Mouse (Mus musculus) limb, embryonic 14.5 days (tissue): ENCODE measurements around the gene Tars. TPM values are rescaled to one million over a fixed set of nuclear protein-coding genes. Genes with fewer than 3 reads are reported as not detected.
A peak's percentile ranks its signal among the peaks of the same experiment; 100 is the strongest.

Experiments used
- ATAC-seq: fragments of 200-750 bp; cut with Nextera tagmentation; 2 replicates; pipeline ENCODE4 v1.8.0; 2017; ENCODE audit warnings: low read depth, moderate number of reproducible peaks, moderate TSS enrichment; ENCODE audit not compliant: low FRiP score
- DNase-seq: peaks from one replicate; pipeline ENCODE4 v3.0.0-alpha.2; 2015; ENCODE audit warnings: low spot score
- H3K27ac ChIP-seq: fragments of 300-500 bp; sonication (generic); replicated peaks from 2 replicates; pipeline ENCODE4 v1.5.1; 2014; ENCODE audit warnings: low read depth, mild to moderate bottlenecking, low read length, moderate library complexity, mixed read lengths
- H3K27me3 ChIP-seq: fragments of 300-500 bp; sonication (generic); 2 replicates; pipeline ENCODE4 v1.6.1; 2014; ENCODE audit warnings: low read length, mixed read lengths; ENCODE audit not compliant: control insufficient read depth, insufficient read depth
- H3K36me3 ChIP-seq: fragments of 300-500 bp; sonication (generic); 2 replicates; pipeline ENCODE4 v1.6.1; 2014; ENCODE audit warnings: mild to moderate bottlenecking, low read length, moderate library complexity, mixed read lengths; ENCODE audit not compliant: control insufficient read depth, insufficient read depth
- H3K4me1 ChIP-seq: fragments of 300-500 bp; sonication (generic); 2 replicates; pipeline ENCODE4 v1.6.1; 2014; ENCODE audit warnings: antibody characterized with exemption, low read length, mixed read lengths; ENCODE audit not compliant: control insufficient read depth, insufficient read depth
- H3K4me2 ChIP-seq: fragments of 300-500 bp; sonication (generic); replicated peaks from 2 replicates; pipeline ENCODE4 v1.6.1; 2014; ENCODE audit warnings: low read depth, mild to moderate bottlenecking, low read length, moderate library complexity; ENCODE audit not compliant: severe bottlenecking
- H3K4me3 ChIP-seq: fragments of 300-500 bp; sonication (generic); replicated peaks from 2 replicates; pipeline ENCODE4 v1.5.1; 2014; ENCODE audit warnings: low read length
- H3K9ac ChIP-seq: fragments of 300-500 bp; sonication (generic); 2 replicates; pipeline ENCODE4 v1.6.1; 2014; ENCODE audit warnings: mild to moderate bottlenecking, low read depth, low read length, moderate library complexity; ENCODE audit not compliant: severe bottlenecking
- H3K9me3 ChIP-seq: fragments of 300-500 bp; sonication (generic); 2 replicates; pipeline ENCODE4 v1.6.1; 2016; ENCODE audit warnings: low read length; ENCODE audit not compliant: control insufficient read depth
- POLR2A ChIP-seq: fragments of 200-500 bp; IDR thresholded peaks from 2 replicates; pipeline ENCODE4 v1.8.0; 2012; ENCODE audit warnings: inconsistent platforms, mild to moderate bottlenecking, moderate library complexity, borderline replicate concordance; ENCODE audit not compliant: insufficient read depth, insufficient read length; ENCODE audit errors: extremely low read depth
- WGBS: fragments of 180-500 bp; shearing (Covaris S2); extraction: QIAGEN DNeasy Blood & Tissue Kit; methylation state at CpG from one replicate; pipeline ENCODE4 v1.1.7; 2014; 5-methylcytosine and 5-hydroxymethylcytosine counted together
- polyA plus RNA-seq, 2 experiments: library from polyadenylated mRNA; depleted of rRNA in 1 of 2; stranded (reverse) in 1 of 2; unstranded in 1 of 2; fragments of >200 nt; fragmentation: Nextera tagmentation in 1 of 2; extraction: Ambion mirVana in 1 of 2; gene quantifications; 2 replicates each; pipeline versions ENCODE4 v1.2.1 to v1.2.3; 2012 to 2014

Gene Tars
- polyA plus RNA-seq, 2 experiments, result 60.0 to 67.0 TPM

GRCm38 (mm10) chr15:11398676-11399350 is 652 bp downstream of the Tars start:
- DNase-seq (no peak), ATAC-seq (no peak)
- Histone ChIP-seq H3K4me2 (peak overlapping the region; percentile 78), H3K27ac (no peak overlapping the region), H3K9me3 (no peaks in the 10 kb centered on the region), H3K27me3 (no peaks in the 10 kb centered on the region), H3K4me1 (peaks cover 7% of the 10 kb centered on the region), H3K36me3 (peaks cover 22% of the 10 kb centered on the region), H3K9ac (peak overlapping the region; percentile 77), H3K4me3 (peak overlapping the region; percentile 85)
- WGBS, result 2% methylated on average over 10 of the region's 10 CpGs
- TF ChIP-seq POLR2A, result no peak

GRCm38 (mm10) chr15:11396421-11396820 is 3.0 kb downstream of the Tars start:
- Histone ChIP-seq H3K9ac (no peak overlapping the region), H3K4me2 (no peak overlapping the region), H3K4me3 (no peak overlapping the region), H3K4me1 (peaks cover 7% of the 10 kb centered on the region), H3K36me3 (peaks cover 45% of the 10 kb centered on the region), H3K27me3 (no peaks in the 10 kb centered on the region), H3K9me3 (no peaks in the 10 kb centered on the region), H3K27ac (no peak overlapping the region)
- no peak for TF ChIP-seq POLR2A
- WGBS, result 88% methylated on average over 6 of the region's 6 CpGs
- ATAC-seq (no peak), DNase-seq (no peak)

- Histone ChIP-seq H3K4me3 (no peak overlapping the region), H3K27me3 (no peaks in the 10 kb centered on the region), H3K36me3 (peaks cover 79% of the 10 kb centered on the region), H3K4me2 (no peak overlapping the region), H3K9ac (no peak overlapping the region), H3K4me1 (no peaks in the 10 kb centered on the region), H3K9me3 (no peaks in the 10 kb centered on the region), H3K27ac (no peak overlapping the region)
- no peak for DNase-seq
- WGBS, result 94% methylated on average over 16 of the region's 16 CpGs
- no peak for ATAC-seq
- no peak for TF ChIP-seq POLR2A
These were observed 6.6 kb downstream of the Tars start for GRCm38 (mm10) chr15:11392903-11393302.

- Histone ChIP-seq H3K9me3 (no peaks in the 10 kb centered on the region), H3K27me3 (no peaks in the 10 kb centered on the region), H3K4me2 (no peak overlapping the region), H3K27ac (no peak overlapping the region), H3K4me3 (no peak overlapping the region), H3K36me3 (peaks cover 62% of the 10 kb centered on the region), H3K4me1 (no peaks in the 10 kb centered on the region), H3K9ac (no peak overlapping the region)
- no peak for TF ChIP-seq POLR2A
- ATAC-seq (no peak), DNase-seq (no peak)
- 94% methylated on average over 21 of the region's 21 CpGs for WGBS
These were observed 15.7 kb downstream of the Tars start for GRCm38 (mm10) chr15:11383796-11384195.

- TF ChIP-seq POLR2A, result no peak
- H3K9me3 ChIP-seq, result no peaks in the 10 kb centered on the region
- H3K4me2 ChIP-seq, result no peak overlapping the region
- WGBS, result 82% methylated on average over 12 of the region's 12 CpGs
- H3K27ac ChIP-seq, result no peak overlapping the region
- DNase-seq, result no peak
- no peak overlapping the region for H3K4me3 ChIP-seq
- no peaks in the 10 kb centered on the region for H3K27me3 ChIP-seq
- no peaks in the 10 kb centered on the region for H3K4me1 ChIP-seq
- H3K36me3 ChIP-seq, result peaks cover 51% of the 10 kb centered on the region
- H3K9ac ChIP-seq, result no peak overlapping the region
- ATAC-seq, result no peak
These were observed 16.9 kb downstream of the Tars start for GRCm38 (mm10) chr15:11382585-11382984.
